Mouse (Mus musculus): ENCODE data around the gene Spats2.

DNA sequence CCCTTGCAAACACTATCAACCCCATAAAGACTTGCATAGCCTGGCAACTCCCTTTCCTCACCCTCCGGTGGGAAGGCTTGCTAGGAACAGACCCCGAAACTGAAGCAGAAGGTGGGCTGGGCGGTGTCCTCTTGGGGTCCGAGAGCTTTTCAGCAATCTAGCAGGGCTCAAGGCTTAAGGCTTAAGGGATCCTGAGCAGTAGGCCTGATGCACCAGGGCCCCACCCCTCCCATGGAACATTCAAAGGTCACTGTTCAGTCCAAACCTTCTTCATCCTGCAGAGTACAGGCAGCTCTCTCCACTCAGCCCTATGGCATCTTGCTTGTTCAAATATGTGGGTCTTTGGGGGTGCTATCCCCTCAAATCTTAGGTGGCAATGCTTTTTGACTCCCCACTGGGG, 39.7 kb upstream of the Spats2 start:
- no peak for TF ChIP-seq MAX (IDR thresholded peaks at IDR 0.05; ENCODE audit: low read depth)
- TF ChIP-seq E2F4 (IDR thresholded peaks at IDR 0.05; ENCODE audit: insufficient read depth): no peak
- no peak for TF ChIP-seq POLR2A (IDR thresholded peaks at IDR 0.05; ENCODE audit: insufficient read length, low read depth)
- TF ChIP-seq TCF12 (IDR thresholded peaks at IDR 0.05; ENCODE audit: insufficient read depth, poor library complexity, severe bottlenecking): no peak
- TF ChIP-seq USF1 (IDR thresholded peaks at IDR 0.05; ENCODE audit: low read depth): no peak
- no peak for TF ChIP-seq MYOG (IDR thresholded peaks at IDR 0.05; ENCODE audit: control insufficient read depth in 1 of 3, insufficient read depth in 1 of 3, insufficient read length in 2 of 3, low read depth in 2 of 3)
- TF ChIP-seq SRF (IDR thresholded peaks at IDR 0.05; ENCODE audit: control insufficient read depth, insufficient read length, low read depth): no peak
- no peak for TF ChIP-seq POLR2AphosphoS2 (IDR thresholded peaks at IDR 0.05; ENCODE audit: insufficient read length, low read depth)
- TF ChIP-seq MYOD1 (IDR thresholded peaks at IDR 0.05; ENCODE audit: control insufficient read depth in 1 of 3, insufficient read length in 2 of 3, low read depth in 2 of 3): no peak
- no peak for TF ChIP-seq REST (IDR thresholded peaks at IDR 0.05; ENCODE audit: insufficient read depth, insufficient read length)
- TF ChIP-seq CEBPB (IDR thresholded peaks at IDR 0.05; ENCODE audit: insufficient read depth, poor library complexity, severe bottlenecking): no peak
- no peak for TF ChIP-seq TCF3 (IDR thresholded peaks at IDR 0.05; ENCODE audit: insufficient read length, low read depth)
